Mouse (Mus musculus) spleen, adult 12 weeks (tissue): Measurements from ENCODE around the gene Cfap74.

Experiments
- DNase-seq: peaks from one replicate; pipeline ENCODE4 v3.0.0; 2022; ENCODE audit warnings: low spot score

Cfap74 gene

GRCm38 (mm10) chr4:155497963-155498362, 89.0 kb downstream of the Cfap74 start:
- no peak for DNase-seq

GRCm38 (mm10) chr4:155501126-155501525, 92.1 kb downstream of the Cfap74 start:
- DNase-seq: no peak

GRCm38 (mm10) chr4:155505067-155505466, 96.1 kb downstream of the Cfap74 start:
- no peak for DNase-seq

GRCm38 (mm10) chr4:155505671-155506295, 96.8 kb downstream of the Cfap74 start:
- DNase-seq: no peak

GRCm38 (mm10) chr4:155508614-155509013, 99.6 kb downstream of the Cfap74 start:
- no peak for DNase-seq

- DNase-seq: no peak
Measured at GRCm38 (mm10) chr4:155510981-155511380, 102.0 kb downstream of the Cfap74 start.

- no peak for DNase-seq
Measured at GRCm38 (mm10) chr4:155514810-155515209, 105.8 kb downstream of the Cfap74 start.
